Mouse (Mus musculus) inflammation-experienced regulatory T-cells, adult 6 months (primary cell): ENCODE results near the gene Slc46a3. TPM values are rescaled to one million over a fixed set of nuclear protein-coding genes. Genes with fewer than 3 reads are reported as not detected.
"Not testable (repeated sequence)": the region's sequence is repeated elsewhere in the genome, so short reads cannot be mapped to it uniquely, and the experiment has no call there.

ENCODE experiments used
- ATAC-seq: one replicate; pipeline ENCODE4 v1.8.0; 2017
- polyA plus RNA-seq, 3 experiments: library from polyadenylated mRNA; unstranded; fragments of 100-300 nt; shearing (Covaris generic); gene quantifications; one replicate each; pipeline ENCODE4 v1.2.1; 2017

Gene Slc46a3
- 10 to 100 TPM; 13.4 to 29.6 (median 21.5) TPM for polyA plus RNA-seq

GRCm38 (mm10) chr5:147894455-147895076 lies at the start of gene Slc46a3:
Gene Slc46a3 (minus strand): TSS chr5:147894815.
- ATAC-seq = peak; percentile 98

- no peak for ATAC-seq
Measured at GRCm38 (mm10) chr5:147939226-147939625, 44.6 kb upstream of the Slc46a3 start.

GRCm38 (mm10) chr5:147935096-147935495 lies 40.5 kb upstream of the Slc46a3 start:
- no peak for ATAC-seq

DNA sequence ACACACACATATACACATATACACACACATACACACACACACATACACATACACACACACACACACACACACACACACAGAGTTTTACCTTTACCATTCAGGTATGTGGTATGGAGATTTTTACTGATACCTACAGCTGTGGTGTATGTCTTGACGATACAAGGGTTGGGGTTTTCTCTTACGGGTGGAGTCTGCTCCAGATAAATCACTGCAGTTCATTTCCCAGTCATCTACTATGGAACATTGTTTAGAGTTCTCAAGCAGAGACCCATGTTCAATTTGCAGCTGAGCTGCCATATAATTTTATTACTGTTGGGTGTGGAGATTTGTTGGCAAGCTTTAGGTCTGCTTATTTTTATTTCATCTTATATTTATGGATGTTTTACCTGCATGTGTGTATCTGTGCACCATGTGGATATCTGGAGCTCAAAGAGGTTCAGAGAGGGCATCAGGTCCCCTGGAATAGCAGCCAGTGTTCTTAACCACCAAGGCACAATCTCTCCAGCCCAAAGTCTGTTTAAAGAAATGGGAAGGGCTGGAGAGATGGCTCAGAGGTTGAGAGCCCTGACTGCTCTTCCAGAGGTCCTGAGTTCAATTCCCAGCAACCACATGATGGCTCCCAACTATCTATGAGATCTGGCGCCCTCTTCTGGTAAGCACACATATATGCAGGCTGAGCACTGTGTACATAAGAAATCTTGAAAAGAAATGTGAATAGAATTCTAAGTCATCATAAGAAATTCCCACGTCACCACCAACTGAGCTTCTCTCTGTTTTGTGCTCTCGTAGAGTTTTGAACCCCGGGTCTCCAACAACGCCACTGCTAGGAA lies 34.3 kb upstream of the Slc46a3 start:
- no peak for ATAC-seq

GRCm38 (mm10) chr5:147925935-147926604 lies 31.5 kb upstream of the Slc46a3 start:
- no peak for ATAC-seq

GRCm38 (mm10) chr5:147924621-147925020 lies 30.0 kb upstream of the Slc46a3 start:
- no peak for ATAC-seq

- ATAC-seq = no peak
Measured at GRCm38 (mm10) chr5:147918044-147918846, 23.6 kb upstream of the Slc46a3 start.

DNA sequence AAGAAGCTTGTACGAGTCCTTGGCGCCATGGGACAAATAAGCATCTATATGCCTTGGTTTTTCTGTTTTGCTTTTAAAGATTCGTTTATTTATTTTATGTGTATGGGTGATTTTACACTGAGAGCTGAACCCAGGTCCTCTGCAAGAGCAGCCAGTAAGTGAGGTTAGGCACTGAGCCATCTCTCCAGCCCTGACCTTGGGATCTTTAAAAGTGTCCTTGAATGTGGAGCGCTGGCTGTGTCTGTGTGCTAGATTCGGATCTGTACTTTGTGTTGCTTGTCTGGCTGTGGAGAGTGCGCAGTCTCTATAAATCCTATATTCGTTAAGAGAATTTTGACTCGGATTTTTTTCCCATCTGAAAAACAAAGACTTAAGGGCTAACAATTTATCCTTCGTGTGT lies 21.6 kb upstream of the Slc46a3 start:
- no peak for ATAC-seq

DNA sequence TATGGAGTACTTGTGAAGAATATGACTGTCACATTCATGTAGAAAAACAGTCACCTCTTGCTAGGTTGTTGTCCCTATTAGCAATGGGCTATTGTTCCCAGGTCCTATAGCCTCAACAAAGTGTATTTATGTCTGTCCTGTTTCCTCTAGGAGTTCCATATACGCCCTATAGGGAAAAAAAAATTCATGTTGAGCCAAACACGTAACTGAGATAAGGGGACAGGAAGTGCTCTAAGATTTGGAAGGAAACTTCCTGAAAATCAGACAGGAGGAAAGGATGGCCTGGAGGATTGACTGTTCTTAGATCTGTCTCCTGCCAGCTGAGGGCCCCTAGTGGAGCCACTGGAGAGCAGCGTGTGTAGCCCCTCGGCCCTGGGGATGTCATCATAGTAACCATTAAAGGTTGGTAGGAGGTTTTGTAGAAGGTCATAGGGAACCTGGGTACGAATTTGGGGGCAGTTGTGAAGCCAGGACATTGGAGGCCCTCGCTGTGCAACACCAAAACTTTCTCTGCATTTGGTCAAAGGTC lies 20.5 kb upstream of the Slc46a3 start:
- ATAC-seq = no peak

DNA sequence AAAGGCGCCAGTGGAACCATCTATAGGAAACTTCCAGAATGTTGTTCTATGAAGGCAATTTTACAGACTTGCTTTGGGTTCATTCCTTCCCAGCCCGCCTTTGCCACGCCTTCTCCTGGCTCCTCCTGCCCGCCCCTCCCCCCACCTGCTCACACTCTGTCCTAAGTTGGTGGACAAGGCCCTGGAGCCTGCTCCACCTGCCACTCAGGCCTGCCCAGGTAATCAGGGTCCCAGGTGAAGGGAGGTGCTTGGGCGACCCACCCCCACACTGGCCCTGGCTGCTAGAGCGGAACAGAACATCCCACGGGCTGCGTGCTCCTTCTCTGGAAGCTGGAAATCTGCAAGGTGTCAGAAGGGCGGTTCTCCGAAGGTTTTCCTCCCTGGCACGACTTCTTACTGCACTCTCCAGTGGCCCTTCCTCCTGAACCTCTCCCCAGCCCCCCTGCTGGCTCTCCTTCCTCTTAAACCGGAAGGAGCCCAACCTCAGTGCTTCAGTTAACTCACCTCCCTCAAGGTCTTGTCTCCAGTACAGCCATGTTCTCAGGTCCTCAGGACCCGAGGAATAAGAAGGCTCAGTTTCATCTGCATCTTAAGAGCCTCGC lies 18.7 kb upstream of the Slc46a3 start:
- no peak for ATAC-seq

- no peak for ATAC-seq
Measured at GRCm38 (mm10) chr5:147911744-147912143, 17.1 kb upstream of the Slc46a3 start.

GRCm38 (mm10) chr5:147910807-147911509 lies 16.3 kb upstream of the Slc46a3 start:
- no peak for ATAC-seq

- ATAC-seq = no peak
Measured at GRCm38 (mm10) chr5:147907851-147908250, 13.2 kb upstream of the Slc46a3 start.

DNA sequence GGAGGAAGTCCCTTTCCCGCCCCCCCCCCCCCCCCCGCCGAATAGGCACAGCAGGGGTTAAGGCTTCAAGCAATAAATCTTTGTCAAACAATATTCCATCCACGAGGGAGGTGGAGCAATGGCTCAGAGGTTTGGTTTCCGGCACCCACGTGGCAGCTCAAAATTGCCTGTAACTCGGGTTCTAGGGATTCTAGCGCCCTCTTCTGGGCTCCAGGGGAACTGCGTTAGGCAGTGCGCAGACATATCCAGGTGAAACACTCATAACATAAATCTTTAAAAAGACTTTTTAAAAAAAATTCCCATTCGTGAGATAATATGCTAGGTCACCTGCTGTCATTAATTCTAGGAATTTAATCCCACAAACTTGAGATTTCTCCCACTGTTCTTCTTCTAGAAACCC lies 12.5 kb upstream of the Slc46a3 start:
- ATAC-seq = no peak

- ATAC-seq = no peak
Measured at GRCm38 (mm10) chr5:147903166-147903565, 8.6 kb upstream of the Slc46a3 start.

DNA sequence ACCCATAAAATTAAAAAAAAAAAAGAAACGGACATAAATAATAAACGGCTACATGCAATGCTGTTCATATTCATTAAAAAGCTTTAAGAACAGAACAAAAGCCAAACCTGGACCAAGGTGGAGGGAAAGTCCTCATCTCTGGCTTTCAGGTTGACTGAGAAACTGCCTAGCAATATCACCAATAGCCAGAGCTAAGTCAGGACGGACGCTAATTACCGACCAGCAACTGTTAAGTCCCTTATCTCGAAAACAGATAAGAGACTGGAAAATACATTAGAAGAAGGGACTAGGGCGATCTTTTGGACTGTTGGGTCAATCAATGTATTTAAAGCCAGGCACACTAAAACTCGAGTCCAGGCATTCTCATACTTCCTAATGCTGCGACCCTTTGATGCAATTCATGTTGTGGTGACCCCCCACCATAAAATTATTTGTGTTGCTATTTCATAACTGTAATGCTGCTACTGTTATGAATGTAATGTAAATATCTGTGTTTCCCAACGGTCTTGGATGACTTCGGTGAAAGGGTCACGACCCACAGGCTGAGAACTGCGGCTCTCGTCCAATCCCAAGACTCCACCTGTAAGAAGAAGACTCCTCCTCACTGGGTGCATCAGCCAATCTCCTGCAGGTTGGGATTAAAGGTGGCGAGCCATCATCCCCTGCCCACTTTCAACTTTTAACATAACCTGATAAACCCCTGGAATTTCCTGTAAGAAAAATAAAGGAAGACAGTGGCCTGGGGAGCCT lies 7.6 kb upstream of the Slc46a3 start:
- no peak for ATAC-seq

GRCm38 (mm10) chr5:147898968-147899549 lies 4.4 kb upstream of the Slc46a3 start:
- no peak for ATAC-seq

GRCm38 (mm10) chr5:147898254-147898653 lies 3.6 kb upstream of the Slc46a3 start:
- ATAC-seq = no peak

DNA sequence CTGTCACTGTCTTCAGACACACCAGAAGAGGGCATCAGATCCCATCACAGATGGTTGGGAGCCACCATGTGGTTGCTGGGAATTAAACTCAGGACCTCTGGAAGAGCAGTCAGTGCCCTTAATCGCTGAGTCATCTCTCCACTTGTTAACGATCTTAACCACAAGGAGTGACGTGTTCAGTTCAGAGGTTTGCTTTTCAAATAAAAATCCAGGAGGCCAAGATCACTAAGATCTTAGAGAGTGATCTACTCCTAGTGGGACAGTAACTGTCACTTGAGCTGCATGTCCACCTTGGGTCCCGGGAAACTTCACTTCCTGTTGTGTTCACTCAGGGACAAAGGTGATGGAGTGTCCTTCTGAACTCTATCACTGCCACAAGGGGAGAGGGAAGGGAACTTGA lies 1.9 kb upstream of the Slc46a3 start:
- ATAC-seq = not testable (repeated sequence)
